Mouse (Mus musculus) thymus, postnatal 14 days (tissue): ENCODE data around the gene Mup3.
"Not testable (repeated sequence)": the region's sequence is repeated elsewhere in the genome, so short reads cannot be mapped to it uniquely, and the experiment has no call there.

Experiments
- DNase-seq: peaks from one replicate; pipeline ENCODE4 v3.0.0; 2021

Gene Mup3

DNA sequence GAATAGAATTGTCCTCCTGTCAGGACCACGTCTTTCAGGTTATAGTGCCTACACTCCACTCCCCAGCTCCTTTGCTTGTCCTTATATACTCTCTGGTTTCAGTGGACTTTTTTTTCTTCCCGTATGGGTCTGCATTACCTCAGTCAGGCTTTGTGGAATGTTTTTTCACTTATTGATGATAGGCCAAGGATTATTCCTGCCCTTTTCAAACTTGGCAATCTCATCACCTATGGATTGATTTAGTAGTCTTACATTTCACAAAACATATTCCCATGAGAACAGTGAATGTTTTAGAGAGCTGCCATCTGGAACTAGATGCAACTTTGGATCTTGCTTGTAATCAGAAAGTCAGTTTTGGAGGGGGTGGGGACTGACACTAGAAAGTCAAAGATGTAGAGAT lies at the start of gene Mup3:
Gene Mup3 (minus strand): TSS at position 102 of the 400 bp plus-strand sequence.
- DNase-seq: no peak

- DNase-seq: no peak
These were observed 46.6 kb upstream of the Mup3 start for GRCm38 (mm10) chr4:62133706-62134105.

- not testable (repeated sequence) for DNase-seq
These were observed 16.2 kb upstream of the Mup3 start for GRCm38 (mm10) chr4:62103366-62103765.

- DNase-seq: no peak
These were observed 811 bp upstream of the Mup3 start for GRCm38 (mm10) chr4:62087953-62088352.

GRCm38 (mm10) chr4:62082755-62083154 lies 4.4 kb downstream of the Mup3 start:
- DNase-seq: no peak

DNA sequence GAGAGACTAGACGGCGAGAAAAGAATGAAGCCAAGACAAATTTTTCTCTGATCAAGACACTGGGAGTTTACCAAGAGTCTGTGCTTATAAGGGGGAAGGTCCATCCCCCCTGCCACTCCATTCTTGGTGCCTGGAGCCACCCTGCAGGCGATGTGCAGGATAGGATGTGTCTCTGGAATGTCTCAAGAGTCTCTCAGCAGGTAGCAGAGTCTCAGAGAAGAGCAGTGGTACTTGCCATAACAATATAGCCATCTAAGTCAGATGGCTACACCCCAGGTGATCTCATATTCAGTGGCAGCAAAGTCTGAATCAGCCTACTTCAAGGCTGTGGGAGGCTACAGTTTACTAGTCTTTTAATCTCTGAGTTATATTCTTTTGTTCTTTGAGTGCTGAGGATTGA lies 12.0 kb downstream of the Mup3 start:
- DNase-seq: no peak

DNA sequence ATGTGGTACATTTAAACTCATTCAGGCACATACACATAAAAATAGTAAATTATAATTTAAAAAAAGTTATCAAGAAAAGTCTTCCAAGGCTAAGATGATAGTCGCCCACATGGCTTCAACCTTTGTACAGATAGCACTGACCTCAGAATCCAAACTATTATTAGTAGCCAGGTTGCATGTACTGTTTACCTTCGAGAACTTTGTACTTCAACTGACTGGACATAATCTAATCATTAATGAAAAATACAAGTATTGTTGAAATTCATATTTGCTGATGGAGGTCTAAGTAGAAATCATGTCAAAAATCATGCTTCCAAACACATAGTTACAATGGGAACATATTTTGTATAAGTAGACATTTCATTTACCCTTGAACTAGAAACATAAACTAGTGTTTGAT lies 32.4 kb downstream of the Mup3 start:
- DNase-seq: not testable (repeated sequence)

DNA sequence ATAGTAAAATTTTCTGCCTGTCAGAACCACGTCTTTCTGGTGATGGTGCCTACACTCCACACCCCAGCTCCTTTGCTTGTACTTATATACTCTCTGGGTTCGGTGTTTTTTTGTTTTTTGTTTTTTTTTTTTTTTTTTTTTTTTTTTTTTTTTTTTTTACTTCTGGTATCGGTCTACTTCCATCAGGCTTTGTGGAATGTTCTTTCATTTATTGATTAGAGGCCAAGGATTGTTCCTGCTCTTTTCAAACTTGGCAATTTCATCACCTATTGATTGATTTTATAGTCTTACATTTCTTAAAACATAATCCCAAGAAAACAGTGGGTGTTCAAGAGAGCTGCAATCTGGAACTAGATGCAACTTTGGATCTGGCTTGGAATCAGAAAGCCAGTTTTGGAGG lies 33.1 kb downstream of the Mup3 start, which contains the start of gene Mup20:
Gene Mup20 (minus strand): TSS at position 101 of the 400 bp plus-strand sequence.
- DNase-seq: not testable (repeated sequence)
